Mouse (Mus musculus): ENCODE measurements around the gene Pdxdc1.
A peak's percentile ranks its signal among the peaks of the same experiment; 100 is the strongest.
"Not testable (repeated sequence)": the region's sequence is repeated elsewhere in the genome, so short reads cannot be mapped to it uniquely, and the experiment has no call there.

Gene Pdxdc1

GRCm38 (mm10) chr16:13902888-13903483, at the start of gene Pdxdc1, which contains the start of gene Mpv17l:
Gene Pdxdc1 (minus strand): TSS chr16:13903131.
Gene Mpv17l (plus strand): TSS chr16:13903161.
- peak; percentile 98 for DNase-seq (ENCODE audit: low spot score)

DNA sequence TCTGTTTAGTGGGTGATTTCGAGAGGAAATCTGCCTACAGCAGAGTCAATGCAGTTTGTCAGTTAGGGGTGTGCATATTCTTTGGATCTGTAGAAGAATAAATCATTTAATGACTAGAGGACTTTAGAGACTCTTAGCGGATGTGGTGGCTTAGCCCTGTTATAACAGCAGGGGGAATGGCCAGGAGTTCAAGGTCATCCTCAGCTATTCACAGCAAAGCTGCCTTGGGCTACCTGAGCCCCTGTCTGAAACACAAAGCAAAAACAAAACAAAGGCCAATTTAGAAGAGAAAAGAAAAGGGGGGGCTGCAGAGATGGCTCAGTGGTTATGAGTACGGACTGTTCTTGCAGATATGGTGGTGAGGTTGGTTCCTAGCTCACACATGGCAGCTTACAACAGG, 48.3 kb upstream of the Pdxdc1 start:
- no peak for DNase-seq (ENCODE audit: low spot score)

DNA sequence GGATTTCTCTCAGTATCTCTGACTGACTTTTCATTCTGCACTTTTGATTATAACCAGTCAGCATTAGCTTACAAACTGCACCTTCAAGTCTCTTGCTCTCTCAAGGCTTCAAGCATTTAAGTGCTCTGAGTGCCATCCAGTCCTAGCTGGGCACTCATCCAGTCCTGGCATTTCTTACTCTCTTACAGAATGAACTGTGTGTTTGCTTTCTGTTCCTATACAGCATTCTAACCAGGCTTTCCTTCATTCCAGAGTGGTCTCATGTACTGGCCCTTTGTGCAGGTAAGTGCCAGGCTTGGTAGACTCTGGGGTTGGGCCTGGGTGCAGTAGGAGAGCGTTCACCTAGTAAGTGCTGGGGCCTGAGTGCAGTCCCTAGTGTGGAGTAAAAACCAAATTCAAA, 43.4 kb upstream of the Pdxdc1 start:
- DNase-seq (ENCODE audit: low spot score), result peak; percentile 64

DNA sequence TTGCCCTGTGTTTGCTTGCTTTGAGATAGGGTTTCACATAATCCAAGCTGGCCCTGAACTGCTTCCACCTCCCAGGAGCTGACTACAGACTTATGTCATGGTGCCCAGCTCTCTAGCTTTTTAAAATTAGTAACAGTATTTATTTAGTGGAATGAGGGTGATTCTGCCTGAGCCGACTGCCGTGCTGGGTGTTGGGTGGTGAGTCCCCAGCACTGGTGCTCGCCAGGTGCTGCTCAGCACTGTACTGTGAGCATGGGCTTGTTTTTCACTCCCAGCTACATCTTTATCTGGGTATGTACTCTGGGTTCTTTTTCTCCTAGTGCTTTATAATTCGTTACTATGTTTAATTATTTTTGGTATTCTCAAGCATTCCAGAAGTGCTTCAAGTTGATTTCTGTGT, 42.2 kb upstream of the Pdxdc1 start:
- DNase-seq (ENCODE audit: low spot score), result no peak

DNA sequence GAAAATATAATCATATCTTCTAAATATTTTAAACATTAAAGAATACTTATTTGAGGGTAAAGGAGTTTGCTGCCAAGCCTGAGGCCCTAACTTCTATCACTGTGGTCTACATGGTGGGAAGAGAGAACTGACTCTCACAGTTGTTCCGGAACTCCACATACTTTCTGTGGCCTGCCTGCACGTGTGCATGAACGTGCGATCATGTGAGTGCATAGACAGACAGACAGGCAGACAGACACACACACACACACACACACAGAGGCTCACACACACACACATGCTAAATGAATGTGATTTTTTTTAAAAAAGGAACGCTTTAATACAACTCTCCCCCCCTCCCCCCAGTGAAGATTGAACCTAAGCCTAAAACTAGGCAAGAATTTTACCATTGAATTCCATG, 41.8 kb upstream of the Pdxdc1 start:
- DNase-seq (ENCODE audit: low spot score), result no peak

- DNase-seq (ENCODE audit: low spot score), result no peak
Measured at GRCm38 (mm10) chr16:13944178-13944577, 41.2 kb upstream of the Pdxdc1 start.

- no peak for DNase-seq (ENCODE audit: low spot score)
Measured at GRCm38 (mm10) chr16:13940847-13941395, 38.0 kb upstream of the Pdxdc1 start.

- no peak for DNase-seq (ENCODE audit: low spot score)
Measured at GRCm38 (mm10) chr16:13940139-13940846, 37.4 kb upstream of the Pdxdc1 start.

GRCm38 (mm10) chr16:13927456-13928075, 24.6 kb upstream of the Pdxdc1 start:
- no peak for DNase-seq (ENCODE audit: low spot score)

DNA sequence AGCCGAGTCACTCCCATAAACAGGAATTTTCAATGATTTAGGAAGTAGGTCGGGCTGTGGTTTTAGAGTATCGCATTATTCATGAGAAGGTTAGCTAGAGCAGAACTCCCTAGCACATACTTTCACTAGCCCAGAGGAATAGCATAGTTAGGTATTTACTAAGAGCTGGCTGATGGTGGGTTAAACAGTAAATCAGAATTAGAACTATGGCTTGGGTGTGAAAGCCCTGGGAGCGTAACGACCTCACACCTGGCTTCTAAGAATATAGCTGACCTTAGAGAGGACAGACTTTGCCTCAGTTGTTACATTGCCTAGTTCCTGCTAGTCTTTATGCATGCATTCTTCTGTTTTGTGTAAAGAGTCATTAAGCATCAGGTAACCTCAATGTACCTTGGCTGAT, 20.0 kb upstream of the Pdxdc1 start:
- DNase-seq (ENCODE audit: low spot score), result not testable (repeated sequence)

DNA sequence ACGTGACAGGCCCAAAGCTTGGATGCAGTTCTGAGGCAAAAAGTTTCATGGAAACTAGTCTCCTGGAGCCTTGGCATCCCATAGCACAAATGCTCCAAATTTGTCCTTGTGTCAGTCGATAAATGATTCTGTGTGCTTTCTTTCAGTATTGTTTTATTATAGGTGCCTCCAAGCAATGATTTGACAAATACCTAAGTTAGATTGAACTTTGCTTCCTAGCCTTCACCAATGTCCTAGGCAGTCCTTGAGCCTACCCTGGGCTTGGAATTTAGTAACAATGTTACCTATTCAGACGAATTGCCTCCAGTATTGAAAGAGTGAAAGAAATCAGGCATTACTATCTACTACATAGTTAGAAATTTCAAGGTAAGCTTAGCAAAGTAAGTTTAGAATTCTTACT, 19.6 kb upstream of the Pdxdc1 start:
- not testable (repeated sequence) for DNase-seq (ENCODE audit: low spot score)

- no peak for DNase-seq (ENCODE audit: low spot score)
Measured at GRCm38 (mm10) chr16:13921781-13922180, 18.9 kb upstream of the Pdxdc1 start.

- DNase-seq (ENCODE audit: low spot score), result peak; percentile 20
Measured at GRCm38 (mm10) chr16:13921063-13921462, 18.1 kb upstream of the Pdxdc1 start.

- no peak for DNase-seq (ENCODE audit: low spot score)
Measured at GRCm38 (mm10) chr16:13920093-13920492, 17.2 kb upstream of the Pdxdc1 start.

- peak; percentile 38 for DNase-seq (ENCODE audit: low spot score)
Measured at GRCm38 (mm10) chr16:13907297-13907696, 4.4 kb upstream of the Pdxdc1 start.

- DNase-seq (ENCODE audit: low spot score), result peak; percentile 95
Measured at GRCm38 (mm10) chr16:13903488-13903887, 557 bp upstream of the Pdxdc1 start.

- no peak for DNase-seq (ENCODE audit: low spot score)
Measured at GRCm38 (mm10) chr16:13902397-13902831, 517 bp downstream of the Pdxdc1 start.

GRCm38 (mm10) chr16:13898981-13899380, 4.0 kb downstream of the Pdxdc1 start:
- DNase-seq (ENCODE audit: low spot score), result peak; percentile 92

GRCm38 (mm10) chr16:13896357-13896756, 6.6 kb downstream of the Pdxdc1 start:
- no peak for DNase-seq (ENCODE audit: low spot score)

DNA sequence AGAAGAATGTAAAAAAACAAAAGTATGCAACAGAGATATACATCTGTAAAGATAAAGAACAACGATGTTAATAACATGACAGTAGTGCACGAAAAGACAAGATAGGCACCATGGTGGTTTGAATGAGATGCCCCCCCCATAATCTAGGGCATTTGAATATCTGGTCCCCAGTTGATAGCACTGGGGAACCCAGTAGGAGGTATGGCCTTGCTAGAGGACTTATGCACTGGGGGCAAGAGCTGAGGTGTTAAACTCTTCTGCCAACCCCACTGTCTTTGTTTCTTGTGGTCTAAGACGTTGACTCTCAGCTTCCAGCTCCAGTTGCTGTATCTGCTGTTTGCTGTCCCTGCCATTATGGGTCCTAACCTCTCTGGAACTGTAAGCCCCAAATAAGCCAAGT, 7.2 kb downstream of the Pdxdc1 start:
- no peak for DNase-seq (ENCODE audit: low spot score)

DNA sequence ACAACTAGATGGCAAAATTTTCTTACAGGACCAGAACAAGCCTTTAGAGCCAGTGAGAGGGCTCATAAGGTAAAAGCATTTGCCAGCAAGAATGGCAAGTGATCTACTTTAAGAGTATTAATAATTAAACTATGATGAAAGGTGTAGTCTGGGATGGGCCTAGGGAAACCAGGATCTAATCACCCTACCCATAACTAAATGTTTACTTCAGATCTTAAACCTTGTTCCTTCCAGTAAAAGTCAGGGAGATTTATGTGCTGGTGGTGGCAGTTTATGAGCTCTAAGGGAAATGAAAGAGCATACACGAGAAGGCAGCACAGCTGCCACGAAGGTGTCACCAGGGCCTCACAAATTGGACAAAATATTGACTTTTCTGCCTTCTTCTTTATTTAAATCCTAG, 8.8 kb downstream of the Pdxdc1 start:
- DNase-seq (ENCODE audit: low spot score), result no peak

DNA sequence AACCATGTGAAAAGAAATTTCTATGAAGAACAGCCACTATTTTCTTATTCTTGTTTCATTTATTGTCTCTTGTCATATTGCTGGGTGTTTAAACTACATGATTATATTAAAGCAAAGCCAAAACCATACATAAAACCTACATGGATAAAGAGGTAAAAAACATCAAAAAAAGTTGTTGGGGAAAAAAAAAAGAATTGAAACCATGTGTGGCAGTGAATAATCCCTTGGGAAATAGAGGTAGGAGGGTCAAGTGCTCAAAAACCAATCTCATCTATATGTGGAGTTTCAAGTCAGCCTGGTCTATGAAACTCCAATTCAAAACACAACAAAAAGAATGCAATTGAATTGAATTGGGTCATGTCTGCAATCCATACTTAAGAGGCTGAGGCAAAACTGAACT, 10.1 kb downstream of the Pdxdc1 start:
- no peak for DNase-seq (ENCODE audit: low spot score)

- DNase-seq (ENCODE audit: low spot score), result no peak
Measured at GRCm38 (mm10) chr16:13890449-13890848, 12.5 kb downstream of the Pdxdc1 start.
